Mouse (Mus musculus) megakaryocyte, adult 5-6 weeks (primary cell): Measurements from ENCODE around the gene Pacsin3. TPM values are rescaled to one million over a fixed set of nuclear protein-coding genes. Genes with fewer than 3 reads are reported as not detected.

Experiments
- ATAC-seq: 2 replicates; pipeline ENCODE4 v1.8.0; 2016; ENCODE audit warnings: mild to moderate bottlenecking, inconsistent platforms; ENCODE audit not compliant: poor library complexity, severe bottlenecking
- total RNA-seq, 2 experiments: library from RNA; stranded (forward) in 1 of 2; stranded (reverse) in 1 of 2; fragments of 153-499, 151-499 nt in 1 of 2; fragments of 221-1000, 200-1000 nt in 1 of 2; gene quantifications; 2 replicates each; pipeline versions ENCODE4 v1.2.3 to v1.2.4; 2015 to 2017

Gene Pacsin3
- total RNA-seq, 2 experiments from 2014 or later, result 0.29 TPM; not detected in 1

DNA sequence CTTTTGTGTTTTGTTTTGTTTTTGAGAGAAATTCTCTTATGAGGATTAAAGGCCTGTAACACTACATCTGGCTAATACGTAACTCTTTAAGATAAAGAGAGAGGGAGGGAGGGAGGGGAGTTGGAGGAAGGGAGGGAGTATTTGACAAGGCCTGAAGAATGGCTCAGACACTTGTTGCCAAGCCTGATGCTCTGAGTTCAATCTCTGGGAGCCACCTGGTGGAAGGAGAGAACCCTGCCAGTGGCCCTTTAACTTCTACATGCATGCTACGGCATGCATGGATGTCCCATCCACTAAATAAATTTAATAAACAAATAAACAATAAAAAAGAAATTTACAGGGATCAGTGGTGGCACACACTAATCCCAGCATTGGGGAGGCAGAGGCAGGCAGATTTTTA lies 46.1 kb downstream of the Pacsin3 start:
- no peak for ATAC-seq

DNA sequence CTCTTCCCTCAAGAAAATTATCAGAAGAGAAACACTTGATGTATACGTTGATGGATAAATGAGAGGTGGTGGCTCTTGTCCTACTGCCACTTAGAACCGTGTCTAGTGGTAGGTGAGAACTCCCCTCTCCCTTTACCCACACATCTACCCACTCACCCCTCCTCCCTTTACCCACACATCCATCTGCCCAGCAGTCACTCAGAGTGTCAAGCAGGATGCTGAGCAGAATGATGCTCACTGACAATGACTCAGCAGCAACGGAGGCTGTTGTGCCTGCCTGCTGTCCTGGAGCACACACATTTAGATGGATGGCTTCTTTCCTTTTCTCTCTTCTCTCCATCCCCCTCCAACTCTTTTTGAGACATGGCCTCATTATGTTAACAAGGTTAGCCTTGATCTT lies 47.1 kb downstream of the Pacsin3 start:
- ATAC-seq, result no peak

DNA sequence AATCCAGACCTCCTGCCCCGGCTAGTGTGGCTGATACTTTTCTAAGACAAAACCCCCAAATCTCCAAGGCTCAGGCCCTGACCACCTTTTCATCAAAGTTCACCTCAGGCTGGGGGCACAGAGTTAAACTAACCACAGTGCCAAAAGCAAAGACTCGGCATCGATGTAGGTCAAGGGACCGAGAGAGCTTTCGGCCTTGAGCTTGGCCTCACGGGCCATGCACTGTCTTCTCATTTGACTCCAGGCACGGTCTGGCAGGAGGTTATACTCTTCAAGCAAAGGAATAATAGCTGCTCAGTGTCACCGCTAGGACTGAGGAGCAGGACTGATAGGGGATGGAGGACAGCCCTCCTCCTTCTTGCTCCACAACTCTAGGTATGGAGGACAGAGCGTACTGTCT lies 50.2 kb downstream of the Pacsin3 start:
- no peak for ATAC-seq

DNA sequence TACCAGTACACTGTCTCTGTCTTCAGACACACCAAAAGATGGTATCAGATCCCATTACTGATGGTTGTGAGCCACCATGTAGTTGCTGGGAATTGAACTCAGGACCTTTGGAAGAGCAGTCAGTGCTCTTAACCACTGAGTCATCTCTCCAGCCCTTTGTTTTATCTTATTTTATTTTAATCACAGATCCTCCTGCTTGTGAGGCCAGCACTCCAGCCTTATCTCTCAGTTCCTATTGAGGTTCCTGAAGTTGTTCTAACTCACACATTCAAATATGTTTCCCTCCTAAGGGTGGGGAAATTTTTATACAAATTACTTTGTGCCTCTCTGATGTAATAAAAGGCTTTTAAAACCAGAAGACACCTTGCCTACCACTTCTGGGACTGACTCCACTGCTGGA lies 50.8 kb downstream of the Pacsin3 start:
- no peak for ATAC-seq

DNA sequence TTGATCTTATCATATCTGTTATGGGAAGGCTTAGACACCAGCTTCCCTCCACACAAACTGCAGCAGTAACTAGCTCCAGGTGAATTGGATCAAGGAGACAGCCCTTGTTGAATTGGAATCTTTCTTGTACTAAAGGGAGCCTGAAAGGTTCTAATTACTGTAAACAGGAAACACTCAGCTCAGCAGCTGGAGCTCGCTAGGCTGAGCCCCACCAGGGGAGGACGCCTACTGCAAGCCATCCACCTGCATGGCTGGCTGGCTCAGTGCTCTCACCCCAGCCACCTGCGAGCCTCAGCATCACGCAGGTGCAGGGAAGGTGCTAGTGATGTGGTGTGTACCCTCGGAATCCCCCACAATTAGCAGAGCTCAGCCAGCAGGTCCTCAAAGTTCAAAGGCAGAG lies 52.9 kb downstream of the Pacsin3 start:
- ATAC-seq, result no peak

DNA sequence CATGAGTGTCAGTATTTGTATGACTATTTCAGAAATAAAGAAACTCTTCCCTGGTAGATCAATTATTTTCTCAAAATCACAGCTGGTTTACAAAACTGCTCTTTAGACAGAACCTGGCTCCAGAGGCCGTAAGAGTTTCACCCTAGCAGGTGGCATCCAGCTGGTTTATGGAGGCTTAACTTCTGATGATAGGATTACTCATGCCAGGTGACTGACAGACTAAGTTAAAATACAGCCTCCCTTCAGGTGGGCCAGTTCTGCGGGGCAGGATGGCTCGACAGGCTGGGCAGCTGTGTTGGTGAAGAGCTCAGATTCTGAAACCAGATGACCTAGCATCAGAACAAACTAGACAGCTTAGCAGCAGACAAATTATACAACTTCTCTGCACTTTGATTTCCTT lies 53.8 kb downstream of the Pacsin3 start:
- ATAC-seq, result no peak

DNA sequence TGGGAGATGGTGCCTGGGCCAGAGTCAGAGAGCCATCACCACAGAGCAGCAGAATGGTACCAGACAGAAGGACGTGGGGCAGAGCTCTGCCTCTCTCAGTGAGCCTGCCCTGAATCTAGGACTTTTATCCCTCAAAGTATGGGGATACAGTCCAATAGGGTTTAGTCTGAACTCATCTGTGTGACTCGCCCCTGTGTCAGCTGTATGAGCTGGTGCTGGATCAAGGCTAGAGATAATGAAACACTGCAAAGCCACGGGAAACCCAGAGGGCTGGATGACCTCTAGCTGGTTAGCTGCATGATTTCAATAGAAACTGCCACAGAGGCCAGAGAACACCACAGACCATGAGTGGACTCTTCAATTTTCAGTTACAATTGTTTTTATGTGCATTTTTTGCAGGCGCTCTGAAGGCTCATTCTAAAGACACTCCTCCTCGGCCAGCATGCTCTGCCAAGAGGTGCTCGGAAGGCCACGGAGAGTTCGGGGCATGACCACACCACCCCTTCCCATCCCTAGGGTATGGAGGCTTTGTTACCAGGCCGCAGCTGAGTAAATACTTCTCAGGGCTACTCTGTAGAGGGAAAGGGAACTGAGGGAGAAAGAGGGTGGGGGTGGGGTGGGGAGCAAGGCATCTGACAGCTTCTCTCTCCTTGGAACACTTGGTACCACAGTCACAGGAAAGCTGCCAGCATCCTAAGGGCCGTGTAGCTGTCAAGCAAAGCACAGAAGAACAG lies 57.0 kb downstream of the Pacsin3 start:
- ATAC-seq, result no peak

DNA sequence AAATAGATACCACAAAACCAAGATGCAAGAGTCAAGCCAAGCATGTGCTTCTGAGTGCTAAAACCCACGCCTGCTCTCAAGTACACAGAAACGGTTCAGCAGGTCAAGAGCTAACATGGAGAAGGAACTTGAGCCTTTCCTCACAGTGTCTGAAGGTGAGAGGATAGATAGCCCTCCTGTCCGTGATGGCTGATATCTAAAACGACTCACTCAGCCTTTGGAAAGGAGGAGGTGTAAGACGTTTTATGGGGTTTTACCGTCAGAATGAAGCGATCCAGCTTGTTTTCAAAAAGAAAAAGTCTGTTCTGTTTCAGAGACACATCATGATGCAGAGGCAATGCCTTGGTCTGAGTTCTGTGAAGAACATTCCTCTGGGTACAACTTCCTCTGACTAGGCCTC lies 58.4 kb downstream of the Pacsin3 start:
- ATAC-seq, result no peak

Other genes starting within 250 kb of the Pacsin3 start
- 0.46 and 0.47 TPM in 2 replicates for gene Rapsn, start 220.3 kb upstream of the Pacsin3 start, total RNA-seq (2015)
- 0.51 and 1.3 TPM in 2 replicates for gene Rapsn, start 220.3 kb upstream of the Pacsin3 start, total RNA-seq (2017)
- 65.1 and 69.7 TPM in 2 replicates for gene Psmc3, start 201.9 kb upstream of the Pacsin3 start, total RNA-seq (2015)
- 226 TPM in 2 replicates for gene Psmc3, start 201.9 kb upstream of the Pacsin3 start, total RNA-seq (2017)
- 8.4 and 15.6 TPM in 2 replicates for gene Slc39a13, start 185.5 kb upstream of the Pacsin3 start, total RNA-seq (2015)
- gene Slc39a13, start 185.5 kb upstream of the Pacsin3 start, total RNA-seq (2017), result 6.5 and 10.9 TPM in 2 replicates
- 348 and 384 TPM in 2 replicates for gene Spi1, start 173.6 kb upstream of the Pacsin3 start, total RNA-seq (2015)
- gene Spi1, start 173.6 kb upstream of the Pacsin3 start, total RNA-seq (2017), result 253 and 295 TPM in 2 replicates
- 0.18 and 0.27 TPM in 2 replicates for gene Mybpc3, start 137.8 kb upstream of the Pacsin3 start, total RNA-seq (2015)
- gene Mybpc3, start 137.8 kb upstream of the Pacsin3 start, total RNA-seq (2017), result 0.08 and 0.44 TPM in 2 replicates
- gene Madd, start 72.1 kb upstream of the Pacsin3 start, total RNA-seq (2015), result 35.4 and 39.7 TPM in 2 replicates
- gene Madd, start 72.1 kb upstream of the Pacsin3 start, total RNA-seq (2017), result 63.6 and 78.7 TPM in 2 replicates
- gene Nr1h3, start 53.1 kb upstream of the Pacsin3 start, total RNA-seq (2015), result 0.45 and 1.9 TPM in 2 replicates
- 1.5 and 2.2 TPM in 2 replicates for gene Nr1h3, start 53.1 kb upstream of the Pacsin3 start, total RNA-seq (2017)
- 7.1 and 8.4 TPM in 2 replicates for gene Acp2, start 53.1 kb upstream of the Pacsin3 start, total RNA-seq (2015)
- gene Acp2, start 53.1 kb upstream of the Pacsin3 start, total RNA-seq (2017), result 8.0 and 9.0 TPM in 2 replicates
- gene Ddb2, start 19.0 kb upstream of the Pacsin3 start, total RNA-seq (2015), result 7.7 and 8.8 TPM in 2 replicates
- gene Ddb2, start 19.0 kb upstream of the Pacsin3 start, total RNA-seq (2017), result 7.3 TPM in 2 replicates
- gene Arfgap2, start 9.0 kb downstream of the Pacsin3 start, total RNA-seq (2015), result 24.7 and 27.2 TPM in 2 replicates
- gene Arfgap2, start 9.0 kb downstream of the Pacsin3 start, total RNA-seq (2017), result 26.9 and 27.1 TPM in 2 replicates
- gene 1110051M20Rik, start 188.8 kb downstream of the Pacsin3 start, total RNA-seq (2015), result 2.0 and 4.2 TPM in 2 replicates
- gene 1110051M20Rik, start 188.8 kb downstream of the Pacsin3 start, total RNA-seq (2017), result 1.7 and 3.2 TPM in 2 replicates
- 1.0 and 1.1 TPM in 2 replicates for gene Lrp4, start 201.6 kb downstream of the Pacsin3 start, total RNA-seq (2015)
- 1.9 and 2.7 TPM in 2 replicates for gene Lrp4, start 201.6 kb downstream of the Pacsin3 start, total RNA-seq (2017)